Mouse (Mus musculus): ENCODE data around the gene Stx11.

Gene Stx11

DNA sequence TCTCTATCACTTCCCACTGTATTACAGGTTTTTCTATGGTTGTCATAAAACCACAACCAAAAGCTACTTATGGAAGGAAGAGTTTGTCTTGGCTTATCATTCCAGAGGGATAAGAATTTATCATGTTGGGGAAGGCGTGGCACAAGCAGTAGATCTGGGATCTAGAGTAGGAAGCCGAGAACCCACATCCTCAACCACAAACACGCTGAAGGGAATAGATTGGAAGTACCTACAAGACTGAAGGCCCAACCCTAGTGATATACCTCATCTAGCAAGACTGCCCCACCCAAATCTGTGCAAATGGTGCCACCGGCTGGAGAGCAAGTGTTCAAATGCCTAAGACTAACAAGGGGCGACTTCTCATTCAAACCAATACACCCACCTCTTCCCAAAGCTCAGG lies 28.5 kb downstream of the Stx11 start:
- no peaks in the 10 kb centered on the region for H3K27me3 ChIP-seq (ENCODE audit: control insufficient read depth, insufficient read depth, low read length, poor library complexity, severe bottlenecking)

GRCm38 (mm10) chr10:12931492-12932400 lies 32.4 kb downstream of the Stx11 start:
- H3K27me3 ChIP-seq (ENCODE audit: control insufficient read depth, insufficient read depth, low read length, poor library complexity, severe bottlenecking): no peaks in the 10 kb centered on the region
- no peak for DNase-seq (ENCODE audit: low read depth, low spot score)

More for the DNA sequence above, 28.5 kb downstream of the Stx11 start:
- no peak for DNase-seq (ENCODE audit: low read depth, low spot score)
- H3K36me3 ChIP-seq (ENCODE audit: control insufficient read depth, insufficient read depth, low read length, poor library complexity, severe bottlenecking): no peaks in the 10 kb centered on the region

DNA sequence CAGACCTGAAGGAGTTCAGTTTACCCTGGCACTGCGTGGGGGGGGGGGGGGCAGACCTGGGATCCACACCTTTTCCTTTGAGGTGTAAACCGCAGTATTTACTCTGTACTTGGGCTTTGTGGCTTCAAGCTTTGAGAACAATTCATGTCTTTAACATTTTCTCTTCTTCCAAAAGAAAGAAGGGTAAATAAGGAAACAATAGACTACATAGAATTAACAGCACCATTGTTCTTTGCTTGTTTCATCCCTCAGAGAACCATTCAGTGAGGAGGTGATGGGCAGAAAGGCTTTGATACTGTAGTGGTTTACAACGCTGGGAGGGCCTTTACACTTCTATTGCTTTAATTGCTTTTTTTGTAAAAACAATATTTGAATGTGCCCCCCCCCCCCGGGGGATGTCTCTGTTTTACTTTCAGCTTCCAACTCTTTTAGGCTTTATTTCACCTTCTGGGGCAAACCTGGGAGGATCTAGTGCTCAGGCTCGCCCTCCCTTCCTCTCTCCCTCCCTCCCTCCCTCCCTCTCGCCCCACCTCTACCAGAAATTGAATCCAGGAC lies 33.7 kb downstream of the Stx11 start:
- no peaks in the 10 kb centered on the region for H3K36me3 ChIP-seq (ENCODE audit: control insufficient read depth, insufficient read depth, low read length, poor library complexity, severe bottlenecking)
- H3K27me3 ChIP-seq (ENCODE audit: control insufficient read depth, insufficient read depth, low read length, poor library complexity, severe bottlenecking): no peaks in the 10 kb centered on the region
- no peak for DNase-seq (ENCODE audit: low read depth, low spot score)

More at GRCm38 (mm10) chr10:12931492-12932400, 32.4 kb downstream of the Stx11 start:
- H3K36me3 ChIP-seq (ENCODE audit: control insufficient read depth, insufficient read depth, low read length, poor library complexity, severe bottlenecking): no peaks in the 10 kb centered on the region

DNA sequence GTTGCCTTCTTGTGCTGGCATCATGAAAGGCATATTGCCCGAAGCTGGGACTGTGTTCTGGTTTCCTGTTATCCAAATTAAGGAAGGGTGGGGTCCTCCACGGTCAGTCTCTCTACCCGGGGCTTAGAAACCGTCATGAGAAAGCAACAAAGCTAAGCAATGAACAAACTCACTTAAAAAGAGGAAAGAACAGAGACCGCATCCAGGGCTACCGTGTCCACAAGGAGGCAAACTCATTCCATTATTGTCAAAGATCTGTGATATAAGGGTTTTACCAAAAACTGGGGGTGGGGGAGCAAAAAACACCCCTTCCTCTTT lies 34.3 kb downstream of the Stx11 start:
- DNase-seq (ENCODE audit: low read depth, low spot score): no peak
- Histone ChIP-seq H3K36me3 (ENCODE audit: control insufficient read depth, insufficient read depth, low read length, poor library complexity, severe bottlenecking) (no peaks in the 10 kb centered on the region), H3K27me3 (ENCODE audit: control insufficient read depth, insufficient read depth, low read length, poor library complexity, severe bottlenecking) (no peaks in the 10 kb centered on the region)

- H3K36me3 ChIP-seq (ENCODE audit: control insufficient read depth, insufficient read depth, low read length, poor library complexity, severe bottlenecking): no peaks in the 10 kb centered on the region
- H3K27me3 ChIP-seq (ENCODE audit: control insufficient read depth, insufficient read depth, low read length, poor library complexity, severe bottlenecking): no peaks in the 10 kb centered on the region
- DNase-seq (ENCODE audit: low read depth, low spot score): no peak
Measured at GRCm38 (mm10) chr10:12929149-12929856, 34.8 kb downstream of the Stx11 start.

DNA sequence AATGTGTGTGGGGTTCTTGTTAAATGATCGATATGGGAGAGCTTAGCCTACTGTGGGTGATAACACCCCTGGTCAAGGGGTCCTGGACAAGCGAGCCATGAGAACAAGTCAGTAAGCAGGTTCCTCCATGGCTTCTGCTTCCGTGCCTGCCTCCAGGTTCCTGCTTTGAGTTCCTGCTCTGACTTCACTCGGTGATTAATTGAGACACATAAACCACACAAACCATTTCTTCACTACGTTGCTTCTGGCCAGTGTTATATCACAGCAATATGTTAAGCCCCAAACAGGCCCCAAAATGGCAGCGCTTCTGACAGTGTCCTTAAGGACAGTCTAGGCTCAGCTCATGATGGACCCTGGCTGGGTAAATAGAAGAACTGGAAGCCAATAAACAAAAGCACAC lies 35.9 kb downstream of the Stx11 start:
- Histone ChIP-seq H3K36me3 (ENCODE audit: control insufficient read depth, insufficient read depth, low read length, poor library complexity, severe bottlenecking) (no peaks in the 10 kb centered on the region), H3K27me3 (ENCODE audit: control insufficient read depth, insufficient read depth, low read length, poor library complexity, severe bottlenecking) (no peaks in the 10 kb centered on the region)
- DNase-seq (ENCODE audit: low read depth, low spot score): no peak

DNA sequence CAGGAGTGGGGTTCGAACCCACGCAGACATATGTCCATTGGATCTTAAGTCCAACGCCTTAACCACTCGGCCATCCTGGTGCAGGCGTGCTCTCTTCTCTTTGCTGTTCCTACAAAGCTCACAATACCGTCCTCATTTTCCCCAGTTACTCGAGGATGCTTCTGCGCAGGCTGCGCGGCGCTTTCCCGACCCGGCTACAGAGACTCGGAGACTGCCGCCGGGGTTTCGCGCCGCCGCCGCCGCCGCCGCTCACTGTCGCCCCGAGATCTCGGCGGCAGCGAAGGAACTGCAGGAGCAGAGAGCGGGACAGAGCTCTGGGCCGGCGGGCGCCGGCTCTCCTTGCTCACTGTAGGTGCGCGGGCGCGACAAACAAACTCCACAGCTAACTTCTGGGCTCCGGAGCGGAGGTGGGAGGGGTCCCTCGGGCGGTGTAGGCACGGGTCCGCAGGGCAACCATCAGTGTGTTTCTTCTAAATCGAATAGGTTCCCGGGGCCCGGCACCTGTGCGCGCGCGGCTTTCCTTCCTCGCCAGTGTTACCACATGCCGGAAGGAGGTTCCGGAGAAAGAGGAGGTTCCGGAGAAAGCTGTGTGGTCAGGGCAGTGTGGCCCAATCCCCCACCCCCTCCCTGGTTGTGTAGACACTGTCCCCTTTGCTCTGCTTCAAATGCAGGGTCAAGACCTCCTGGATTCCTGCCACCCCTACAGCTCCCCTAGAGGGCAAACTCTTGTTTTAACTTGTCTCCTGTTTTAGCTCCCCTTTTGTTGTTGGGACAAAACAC lies 41.3 kb downstream of the Stx11 start:
- peak; percentile 97 for DNase-seq (ENCODE audit: low read depth, low spot score)
- no peaks in the 10 kb centered on the region for H3K36me3 ChIP-seq (ENCODE audit: control insufficient read depth, insufficient read depth, low read length, poor library complexity, severe bottlenecking)

GRCm38 (mm10) chr10:12922077-12922573 lies 42.0 kb downstream of the Stx11 start:
- no peaks in the 10 kb centered on the region for H3K27me3 ChIP-seq (ENCODE audit: control insufficient read depth, insufficient read depth, low read length, poor library complexity, severe bottlenecking)
- H3K36me3 ChIP-seq (ENCODE audit: control insufficient read depth, insufficient read depth, low read length, poor library complexity, severe bottlenecking): no peaks in the 10 kb centered on the region
- no peak for DNase-seq (ENCODE audit: low read depth, low spot score)

More for the DNA sequence above, 41.3 kb downstream of the Stx11 start:
- no peaks in the 10 kb centered on the region for H3K27me3 ChIP-seq (ENCODE audit: control insufficient read depth, insufficient read depth, low read length, poor library complexity, severe bottlenecking)

DNA sequence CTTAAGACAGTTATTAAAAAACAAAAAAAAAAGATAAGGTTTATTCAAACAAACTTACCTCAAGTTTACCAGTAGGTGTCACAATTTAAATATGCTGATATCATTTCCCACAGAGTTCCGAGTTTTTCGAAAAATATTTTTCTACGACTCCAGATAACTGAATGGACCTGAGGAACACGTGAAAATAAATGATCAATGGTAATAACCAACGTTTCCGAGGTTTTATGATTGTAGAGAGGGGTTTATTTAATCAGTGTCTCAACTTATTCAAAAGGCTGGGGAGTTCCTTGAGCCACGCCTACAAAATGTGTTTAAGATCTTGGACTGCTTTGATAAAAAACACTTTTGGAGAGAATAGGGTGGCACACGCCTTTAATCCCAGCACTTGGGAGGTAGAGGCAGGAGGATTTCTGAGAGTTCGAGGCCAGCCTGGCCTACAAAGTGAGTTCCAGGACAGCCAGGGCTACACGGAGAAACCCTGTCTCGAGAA lies 42.5 kb downstream of the Stx11 start:
- DNase-seq (ENCODE audit: low read depth, low spot score): peak; percentile 53
- H3K36me3 ChIP-seq (ENCODE audit: control insufficient read depth, insufficient read depth, low read length, poor library complexity, severe bottlenecking): no peaks in the 10 kb centered on the region
- no peaks in the 10 kb centered on the region for H3K27me3 ChIP-seq (ENCODE audit: control insufficient read depth, insufficient read depth, low read length, poor library complexity, severe bottlenecking)

DNA sequence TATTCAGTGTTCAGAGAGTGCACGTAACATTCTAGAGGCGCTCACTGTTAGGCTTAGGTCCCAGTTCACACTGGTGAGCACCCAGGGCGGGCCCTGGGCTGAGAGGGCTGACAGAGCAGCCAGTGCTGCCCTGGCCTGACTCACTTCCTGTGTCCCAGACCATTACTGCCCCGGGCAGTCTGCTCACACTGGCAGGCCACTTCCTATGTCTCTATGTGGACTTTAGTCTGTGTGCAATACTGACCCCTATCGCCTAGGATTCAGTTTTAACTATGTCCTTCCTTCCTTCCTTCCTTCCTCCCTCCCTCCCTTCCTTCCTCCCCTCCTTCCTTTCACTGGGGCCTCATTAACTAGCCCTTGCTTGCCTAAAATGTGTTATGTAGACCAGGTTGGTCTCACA lies 44.8 kb downstream of the Stx11 start:
- Histone ChIP-seq H3K36me3 (ENCODE audit: control insufficient read depth, insufficient read depth, low read length, poor library complexity, severe bottlenecking) (no peaks in the 10 kb centered on the region), H3K27me3 (ENCODE audit: control insufficient read depth, insufficient read depth, low read length, poor library complexity, severe bottlenecking) (no peaks in the 10 kb centered on the region)
- peak; percentile 31 for DNase-seq (ENCODE audit: low read depth, low spot score)

DNA sequence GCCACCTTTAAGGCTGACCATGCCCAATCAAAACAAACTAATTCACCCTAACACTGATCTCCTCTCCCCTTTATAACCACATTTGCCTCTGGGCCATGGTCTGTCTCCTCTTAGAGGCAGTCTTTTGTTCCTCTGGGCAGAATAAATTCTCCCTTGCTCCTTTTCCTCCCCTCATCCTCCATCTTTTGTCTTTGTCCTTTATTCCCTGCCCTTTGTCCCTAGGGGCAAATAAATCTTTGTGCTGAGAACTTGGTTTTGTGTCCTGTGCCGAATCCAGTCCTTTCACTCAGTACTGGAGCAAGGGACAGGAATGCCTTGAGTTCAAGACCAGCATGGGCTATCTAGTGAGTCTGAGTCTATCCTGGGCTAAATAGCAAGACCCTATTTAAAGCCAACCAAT lies 46.5 kb downstream of the Stx11 start:
- no peak for DNase-seq (ENCODE audit: low read depth, low spot score)
- no peaks in the 10 kb centered on the region for H3K27me3 ChIP-seq (ENCODE audit: control insufficient read depth, insufficient read depth, low read length, poor library complexity, severe bottlenecking)
- no peaks in the 10 kb centered on the region for H3K36me3 ChIP-seq (ENCODE audit: control insufficient read depth, insufficient read depth, low read length, poor library complexity, severe bottlenecking)

- DNase-seq (ENCODE audit: low read depth, low spot score): no peak
- Histone ChIP-seq H3K27me3 (ENCODE audit: control insufficient read depth, insufficient read depth, low read length, poor library complexity, severe bottlenecking) (no peaks in the 10 kb centered on the region), H3K36me3 (ENCODE audit: control insufficient read depth, insufficient read depth, low read length, poor library complexity, severe bottlenecking) (no peaks in the 10 kb centered on the region)
Measured at GRCm38 (mm10) chr10:12916376-12916775, 47.7 kb downstream of the Stx11 start.

GRCm38 (mm10) chr10:12915826-12916225 lies 48.3 kb downstream of the Stx11 start:
- DNase-seq (ENCODE audit: low read depth, low spot score): no peak
- Histone ChIP-seq H3K36me3 (ENCODE audit: control insufficient read depth, insufficient read depth, low read length, poor library complexity, severe bottlenecking) (no peaks in the 10 kb centered on the region), H3K27me3 (ENCODE audit: control insufficient read depth, insufficient read depth, low read length, poor library complexity, severe bottlenecking) (no peaks in the 10 kb centered on the region)

- Histone ChIP-seq H3K36me3 (ENCODE audit: control insufficient read depth, insufficient read depth, low read length, poor library complexity, severe bottlenecking) (no peaks in the 10 kb centered on the region), H3K27me3 (ENCODE audit: control insufficient read depth, insufficient read depth, low read length, poor library complexity, severe bottlenecking) (no peaks in the 10 kb centered on the region)
- DNase-seq (ENCODE audit: low read depth, low spot score): no peak
Measured at GRCm38 (mm10) chr10:12914203-12914602, 49.9 kb downstream of the Stx11 start.

Measured in splenic B cell, adult 2 months (primary cell).